In the genomic region with DNA sequence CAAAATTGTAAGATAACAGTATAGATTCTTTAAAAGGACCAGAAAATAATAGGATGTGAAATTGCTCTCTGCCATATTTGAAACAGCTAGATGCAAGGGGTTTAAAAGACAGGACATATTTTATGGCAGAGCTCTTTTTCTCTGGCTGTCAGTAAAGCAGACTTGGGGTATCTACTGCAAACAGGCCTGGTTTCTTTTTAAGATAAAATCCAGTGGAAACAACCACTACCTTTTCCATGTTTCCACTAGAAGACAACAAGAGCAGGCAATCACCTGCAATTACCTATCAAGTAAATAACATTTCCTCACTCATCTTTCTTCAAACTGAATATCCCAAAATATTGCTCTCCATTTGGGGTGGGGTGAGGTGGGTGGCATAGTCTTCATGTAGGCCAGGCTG, we compare ENCODE assay signal across 11 mouse cellular contexts.
"Had no signal": no experiment of that assay in that cellular context is flagged by ENCODE, and none has a peak within 500 bp of the region (broad histone marks: within the 10 kb centered on the region; RNA-seq: fewer than 3 reads in every experiment).

No protein-coding gene starts in this region.

- H3K27me3 ChIP-seq: limb, embryonic 13.5 days; midbrain, embryonic 13.5 days had no signal

- H3K27ac ChIP-seq: limb, embryonic 13.5 days; midbrain, embryonic 13.5 days had no signal

- H3K4me2 ChIP-seq: limb, embryonic 13.5 days; midbrain, embryonic 13.5 days had no signal

- ATAC-seq: midbrain, embryonic 13.5 days had no signal

- H3K4me1 ChIP-seq: limb, embryonic 13.5 days; midbrain, embryonic 13.5 days had no signal

- H3K9me3 ChIP-seq: limb, embryonic 13.5 days; midbrain, embryonic 13.5 days had no signal

- H3K9ac ChIP-seq: limb, embryonic 13.5 days; midbrain, embryonic 13.5 days had no signal

- H3K4me3 ChIP-seq: limb, embryonic 13.5 days; midbrain, embryonic 13.5 days had no signal

- DNase-seq: kidney, adult 18-20 months; kidney, postnatal 25 days; layer of hippocampus, adult 9-11 months; layer of hippocampus, postnatal 36 days; left cerebral cortex, postnatal 4 days; lung, adult 18-20 months; right cerebral cortex, adult 18-20 months; right cerebral cortex, postnatal 25 days; thymus, postnatal 36 days had no signal
